Mouse (Mus musculus) embryonic fibroblast, embryonic 13.5 days (primary cell): Measurements from ENCODE around the gene Steap3.

Experiments used
- CTCF ChIP-seq: IDR thresholded peaks from 2 replicates; pipeline ENCODE4 v1.5.1; 2011; ENCODE audit warnings: mild to moderate bottlenecking, control low read depth, low read length, moderate library complexity, borderline replicate concordance; ENCODE audit not compliant: insufficient read depth
- POLR2A ChIP-seq: IDR thresholded peaks from 2 replicates; pipeline ENCODE4 v1.6.1; 2011; ENCODE audit warnings: low read depth, mild to moderate bottlenecking, control low read depth, low read length, moderate library complexity

- no peak for TF ChIP-seq POLR2A
- TF ChIP-seq CTCF = no peak
Observed at GRCm38 (mm10) chr1:120321270-120322021, 48.9 kb upstream of the Steap3 start.
